Mouse (Mus musculus) ES-Bruce4 (cell line): ENCODE measurements around the gene Specc1l. TPM values are rescaled to one million over a fixed set of nuclear protein-coding genes. Genes with fewer than 3 reads are reported as not detected.

Experiments used
- H3K27ac ChIP-seq: 2 replicates; pipeline ENCODE4 v1.5.1; 2012; ENCODE audit warnings: low read length, inconsistent platforms; ENCODE audit not compliant: insufficient read depth
- H3K27me3 ChIP-seq: 2 replicates; pipeline ENCODE4 v1.6.1; 2012; ENCODE audit warnings: mild to moderate bottlenecking, low read length, inconsistent platforms; ENCODE audit not compliant: control insufficient read depth, poor library complexity, insufficient read depth, severe bottlenecking
- H3K36me3 ChIP-seq: 2 replicates; pipeline ENCODE4 v1.6.1; 2012; ENCODE audit warnings: inconsistent platforms, mild to moderate bottlenecking, low read length, moderate library complexity; ENCODE audit not compliant: control insufficient read depth, poor library complexity, insufficient read depth, severe bottlenecking
- H3K4me1 ChIP-seq: one replicate; pipeline ENCODE4 v1.8.1; 2011; ENCODE audit warnings: low read length; ENCODE audit not compliant: control insufficient read depth, insufficient read depth
- H3K4me3 ChIP-seq: 2 replicates; pipeline ENCODE4 v1.5.1; 2011; ENCODE audit warnings: low read depth, mild to moderate bottlenecking, low read length
- H3K9ac ChIP-seq: 2 replicates; pipeline ENCODE4 v1.6.1; 2012; ENCODE audit warnings: low read depth, mild to moderate bottlenecking, inconsistent platforms; ENCODE audit not compliant: poor library complexity, severe bottlenecking
- H3K9me3 ChIP-seq: replicated peaks from 2 replicates; pipeline ENCODE4 v1.6.1; 2012; ENCODE audit warnings: mild to moderate bottlenecking, low read length, inconsistent platforms; ENCODE audit not compliant: control insufficient read depth, poor library complexity, insufficient read depth, severe bottlenecking
- CTCF ChIP-seq: IDR thresholded peaks from one replicate; pipeline ENCODE4 v1.8.1; 2011; ENCODE audit warnings: low read depth, low read length
- EP300 ChIP-seq: IDR thresholded peaks from 2 replicates; pipeline ENCODE4 v1.6.1; 2011; ENCODE audit warnings: low read depth, low read length; ENCODE audit not compliant: insufficient read depth
- POLR2A ChIP-seq: IDR thresholded peaks from one replicate; pipeline ENCODE4 v1.8.1; 2011; ENCODE audit warnings: low read length; ENCODE audit not compliant: insufficient read depth
- polyA plus RNA-seq: library from polyadenylated mRNA; stranded (reverse); fragments of >200 nt; gene quantifications from 2 replicates; pipeline ENCODE4 v1.2.4, GENCODE M21; 2011; ENCODE audit warnings: low read depth; ENCODE audit not compliant: missing spikeins, insufficient read depth, insufficient read length

Specc1l gene
- polyA plus RNA-seq, 1 experiment: 41.5 TPM

- Histone ChIP-seq H3K4me1 (no peaks in the 10 kb centered on the region), H3K27me3 (no peaks in the 10 kb centered on the region), H3K36me3 (no peaks in the 10 kb centered on the region), H3K27ac (no peak overlapping the region), H3K9ac (no peak overlapping the region), H3K9me3 (no peaks in the 10 kb centered on the region), H3K4me3 (no peak overlapping the region)
- no peak for TF ChIP-seq POLR2A
Measured at GRCm38 (mm10) chr10:75220722-75221121, 8.8 kb downstream of the Specc1l start.

- TF ChIP-seq CTCF (no peak), EP300 (no peak), POLR2A (no peak)
- Histone ChIP-seq H3K9me3 (no peaks in the 10 kb centered on the region), H3K27ac (no peak overlapping the region), H3K9ac (no peak overlapping the region), H3K27me3 (no peaks in the 10 kb centered on the region), H3K4me1 (no peaks in the 10 kb centered on the region), H3K36me3 (no peaks in the 10 kb centered on the region), H3K4me3 (no peak overlapping the region)
Measured at GRCm38 (mm10) chr10:75221936-75222610, 10.2 kb downstream of the Specc1l start.

- Histone ChIP-seq H3K4me3 (no peak overlapping the region), H3K36me3 (no peaks in the 10 kb centered on the region), H3K9ac (no peak overlapping the region), H3K9me3 (no peaks in the 10 kb centered on the region), H3K27me3 (no peaks in the 10 kb centered on the region), H3K27ac (no peak overlapping the region), H3K4me1 (no peaks in the 10 kb centered on the region)
- TF ChIP-seq CTCF (no peak), EP300 (no peak), POLR2A (no peak)
Measured at GRCm38 (mm10) chr10:75222611-75222998, 10.7 kb downstream of the Specc1l start.

- Histone ChIP-seq H3K27ac (no peak overlapping the region), H3K4me3 (no peak overlapping the region), H3K9ac (no peak overlapping the region), H3K9me3 (no peaks in the 10 kb centered on the region), H3K4me1 (no peaks in the 10 kb centered on the region), H3K36me3 (no peaks in the 10 kb centered on the region), H3K27me3 (no peaks in the 10 kb centered on the region)
- no peak for TF ChIP-seq CTCF
- no peak for TF ChIP-seq POLR2A
- no peak for TF ChIP-seq EP300
Measured at GRCm38 (mm10) chr10:75224154-75224553, 12.3 kb downstream of the Specc1l start.

- H3K4me3 ChIP-seq: no peak overlapping the region
- no peak overlapping the region for H3K27ac ChIP-seq
- no peaks in the 10 kb centered on the region for H3K36me3 ChIP-seq
- H3K9ac ChIP-seq: no peak overlapping the region
- TF ChIP-seq POLR2A (no peak), CTCF (no peak), EP300 (no peak)
- H3K9me3 ChIP-seq: no peaks in the 10 kb centered on the region
- H3K27me3 ChIP-seq: no peaks in the 10 kb centered on the region
- peaks cover 3% of the 10 kb centered on the region for H3K4me1 ChIP-seq
Measured at GRCm38 (mm10) chr10:75224630-75225029, 12.8 kb downstream of the Specc1l start.

- TF ChIP-seq POLR2A (no peak), EP300 (no peak), CTCF (no peak)
- H3K27ac ChIP-seq: no peak overlapping the region
- H3K9me3 ChIP-seq: no peaks in the 10 kb centered on the region
- H3K9ac ChIP-seq: no peak overlapping the region
- peaks cover 3% of the 10 kb centered on the region for H3K4me1 ChIP-seq
- peaks cover 3% of the 10 kb centered on the region; the same call in 1 of the 2 replicates for H3K36me3 ChIP-seq
- H3K27me3 ChIP-seq: no peaks in the 10 kb centered on the region
- no peak overlapping the region for H3K4me3 ChIP-seq
Measured at GRCm38 (mm10) chr10:75227381-75227780, 15.5 kb downstream of the Specc1l start.
